Mouse (Mus musculus) bone marrow, adult 2 months (tissue): ENCODE measurements at regions not wholly inside any gene's neighbourhood (a gene's known extent, or its start where the extent isn't known, plus 50 kb on each side); places are given as distances from the start of the nearest gene placed in this dataset.

Experiments
- CTCF ChIP-seq: fragments of 200-500 bp; IDR thresholded peaks from 2 replicates; pipeline ENCODE4 v1.5.1; 2011; ENCODE audit warnings: low read length, control low read depth; ENCODE audit not compliant: control insufficient read depth, insufficient read depth
- POLR2A ChIP-seq: fragments of 200-500 bp; IDR thresholded peaks from 2 replicates; pipeline ENCODE4 v1.6.1; 2011; ENCODE audit warnings: low read depth, mild to moderate bottlenecking, control low read depth, low read length, borderline replicate concordance; ENCODE audit not compliant: control insufficient read depth

- TF ChIP-seq CTCF (no peak), POLR2A (no peak)
Observed at GRCm38 (mm10) chr10:111919475-111919874, 53.0 kb upstream of the Krr1 start.
